Mouse (Mus musculus): Measurements from ENCODE around the gene Trim10. TPM values are rescaled to one million over a fixed set of nuclear protein-coding genes. Genes with fewer than 3 reads are reported as not detected.
"Not testable (repeated sequence)": the region's sequence is repeated elsewhere in the genome, so short reads cannot be mapped to it uniquely, and the experiment has no call there.

Trim10 gene
- total RNA-seq, 2 experiments from 2014 or later, result 2.0 to 2.5 TPM

GRCm38 (mm10) chr17:36851627-36852026 is 17.7 kb upstream of the Trim10 start:
- no peak for DNase-seq
- intact Hi-C loops (cut with DNase I), result no loop called here

- intact Hi-C loops (cut with DNase I), result no loop called here
- DNase-seq, result no peak
Measured at GRCm38 (mm10) chr17:36855484-36855883, 13.9 kb upstream of the Trim10 start.

DNA sequence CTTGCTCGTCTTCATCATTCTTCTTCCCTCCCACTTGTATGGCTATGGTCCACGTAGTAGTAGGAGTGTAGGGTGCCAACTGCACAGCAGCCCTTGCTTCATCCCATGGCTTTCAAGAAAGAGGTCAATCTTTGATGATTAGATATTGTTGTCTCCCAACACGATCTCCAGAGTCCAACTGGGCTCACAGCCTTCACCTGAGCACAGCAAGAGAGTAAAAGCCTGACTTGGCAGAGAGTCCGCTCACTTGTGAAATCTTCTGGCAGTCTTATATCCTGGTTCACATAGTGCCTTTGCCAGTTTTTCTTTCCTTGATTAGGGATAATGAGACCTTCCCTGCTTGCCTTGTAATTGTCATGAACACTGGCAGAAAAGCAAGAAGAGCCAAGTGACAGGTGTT is 13.1 kb upstream of the Trim10 start:
- no peak for DNase-seq
- intact Hi-C loops (cut with DNase I), result no loop called here

- no peak for DNase-seq
- intact Hi-C loops (cut with DNase I), result no loop called here
Measured at GRCm38 (mm10) chr17:36858181-36858580, 11.2 kb upstream of the Trim10 start.

- no peak for DNase-seq
- intact Hi-C loops (cut with DNase I), result no loop called here
Measured at GRCm38 (mm10) chr17:36861680-36862079, 7.7 kb upstream of the Trim10 start.

DNA sequence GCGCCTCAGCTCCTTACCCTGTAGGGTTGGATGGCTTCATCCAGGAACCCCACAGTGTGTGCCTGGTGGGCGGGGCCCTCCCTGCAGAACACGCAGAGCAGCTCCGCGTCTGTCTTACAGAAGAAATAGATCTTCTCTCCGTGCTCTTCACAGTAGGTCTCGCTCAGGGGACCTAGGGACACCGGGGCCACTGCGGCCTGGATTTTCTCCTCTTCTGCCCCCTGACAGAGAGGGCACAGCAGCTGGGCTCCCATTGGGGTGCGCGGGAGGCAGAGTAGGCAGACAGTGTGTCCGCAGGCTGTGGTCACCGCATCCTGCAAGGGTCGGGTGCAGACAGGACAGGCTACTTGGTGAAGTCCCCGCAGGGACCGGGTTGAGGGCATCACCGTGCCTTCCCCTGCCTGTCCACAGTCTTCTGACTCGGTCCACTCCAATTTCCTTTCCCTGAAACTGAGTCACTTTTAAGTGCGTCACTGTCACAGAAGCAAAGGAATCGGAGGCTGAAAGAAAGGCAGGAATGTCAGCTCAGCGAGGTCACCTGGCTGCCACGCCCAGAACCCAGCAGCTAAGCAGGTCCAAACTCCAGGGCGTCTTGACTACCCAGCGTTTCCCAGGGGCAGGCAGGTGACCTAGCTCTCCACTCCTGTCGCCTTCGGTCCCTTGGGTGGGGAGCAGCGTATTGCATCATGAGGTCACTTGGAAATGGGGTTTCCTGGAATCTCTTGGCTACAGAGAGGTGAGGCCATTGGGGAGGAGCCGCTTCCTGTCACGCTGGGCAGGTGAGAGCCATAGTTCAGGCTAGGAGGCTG is 2.5 kb upstream of the Trim10 start, which contains the start of gene Trim15:
Gene Trim15 (minus strand): TSS at position 492 of the 809 bp plus-strand sequence.
- intact Hi-C loops (cut with DNase I), result no loop called here
- no peak for DNase-seq

DNA sequence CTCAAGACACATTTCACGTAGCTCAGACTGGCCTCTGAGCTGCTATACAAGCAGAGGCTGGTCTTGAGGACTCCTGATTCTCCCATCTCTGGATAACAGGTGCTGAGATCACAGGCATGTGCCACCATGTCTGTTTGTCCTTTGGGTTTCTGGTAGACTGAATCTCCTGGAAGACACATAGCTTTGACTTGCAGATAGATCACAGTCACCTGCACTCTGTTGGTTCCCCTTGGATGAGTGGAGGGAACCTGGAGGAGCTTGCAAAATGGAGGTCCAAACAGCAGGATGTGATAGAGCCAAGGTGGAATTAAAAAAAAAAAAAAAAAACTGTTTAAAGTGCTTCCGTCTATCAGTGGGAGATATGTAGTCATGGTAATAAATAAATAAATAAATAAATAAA is 538 bp upstream of the Trim10 start:
- intact Hi-C loops (cut with DNase I), result no loop called here
- DNase-seq, result no peak

GRCm38 (mm10) chr17:36869955-36870810 is 809 bp downstream of the Trim10 start:
- peak; percentile 46 to 54 for DNase-seq
- intact Hi-C loops (cut with DNase I), result no loop called here

DNA sequence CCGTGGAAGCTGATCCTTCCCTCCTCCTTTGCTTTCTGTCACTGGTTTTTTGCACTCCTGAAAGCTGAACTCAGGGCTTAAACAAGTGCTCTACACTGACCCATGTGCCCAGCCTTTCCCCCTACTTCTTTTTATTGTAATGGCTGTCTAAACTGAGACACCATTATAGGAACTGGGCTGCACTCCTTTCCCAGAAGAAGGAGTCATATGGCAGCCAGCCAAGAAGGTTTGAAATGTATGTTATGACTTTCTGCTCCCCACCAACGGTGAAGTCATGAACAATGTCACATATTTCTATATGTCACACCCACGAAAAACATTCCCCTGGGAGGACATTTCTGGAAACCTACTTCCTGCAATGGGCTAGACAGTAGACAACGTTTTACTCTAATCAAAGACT is 5.3 kb downstream of the Trim10 start:
- intact Hi-C loops (cut with DNase I), result no loop called here

DNA sequence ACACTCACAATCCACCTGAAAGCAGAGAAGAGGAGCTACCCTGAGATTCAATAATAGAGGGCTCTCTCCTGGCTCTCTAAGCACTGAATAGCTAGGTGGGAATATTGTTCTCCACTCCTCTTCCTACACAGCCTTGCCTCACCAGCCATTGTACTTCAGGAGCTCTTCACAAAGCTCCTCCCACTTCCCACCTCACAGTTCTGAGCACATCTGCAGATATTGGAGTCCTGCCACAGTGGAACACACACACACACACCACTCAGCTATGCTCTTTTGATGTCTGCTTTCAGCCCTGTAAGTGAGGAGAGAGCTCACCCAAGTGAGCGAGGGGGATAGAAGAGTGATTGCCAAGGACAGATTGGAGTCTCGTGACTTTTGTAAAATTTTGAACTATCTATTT is 14.0 kb downstream of the Trim10 start:
- no peak for DNase-seq
- intact Hi-C loops (cut with DNase I), result no loop called here

More for the DNA sequence above, 5.3 kb downstream of the Trim10 start:
- DNase-seq, result no peak

GRCm38 (mm10) chr17:36885132-36885790 is 15.9 kb downstream of the Trim10 start:
- intact Hi-C loops (cut with DNase I), result no loop called here
- DNase-seq, result no peak

- DNase-seq, result no peak
- intact Hi-C loops (cut with DNase I), result loop anchor here (5.0 kb wide), 1 partner anchor 312 kb away; the partner anchor contains the start of gene Olfr94
Measured at GRCm38 (mm10) chr17:36890073-36890903, 20.9 kb downstream of the Trim10 start, which contains the start of gene Trim40. Trim40 (minus strand) TSS chr17:36890123.

DNA sequence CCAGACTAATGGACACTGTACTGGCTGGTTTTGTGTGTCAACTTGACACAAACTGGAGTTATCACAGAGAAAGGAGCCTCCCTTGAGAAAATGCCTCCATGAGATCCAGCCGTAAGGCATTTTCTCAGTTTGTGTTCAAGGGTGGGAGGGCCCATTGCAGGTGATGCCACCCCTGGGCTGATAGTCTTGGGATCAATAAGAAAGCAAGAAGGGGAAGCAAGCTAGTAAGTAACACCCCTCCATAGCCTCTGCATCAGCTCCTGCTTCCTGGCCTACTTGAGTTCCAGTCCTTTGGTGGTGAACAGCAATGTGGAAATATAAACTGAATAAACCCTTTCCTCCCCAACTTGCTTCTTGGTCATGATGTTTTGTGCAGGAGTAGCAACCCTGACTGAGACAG is 22.1 kb downstream of the Trim10 start:
- intact Hi-C loops (cut with DNase I), result loop anchor here (5.0 kb wide), 1 partner anchor 311 kb away; the partner anchor contains the start of gene Olfr94

GRCm38 (mm10) chr17:36892362-36892761 is 23.0 kb downstream of the Trim10 start:
- intact Hi-C loops (cut with DNase I), result loop anchor here (5.0 kb wide), 1 partner anchor 310 kb away; the partner anchor contains the start of gene Olfr94
- peak; percentile 25 to 60 for DNase-seq

More for the DNA sequence above, 22.1 kb downstream of the Trim10 start:
- DNase-seq, result not testable (repeated sequence)

DNA sequence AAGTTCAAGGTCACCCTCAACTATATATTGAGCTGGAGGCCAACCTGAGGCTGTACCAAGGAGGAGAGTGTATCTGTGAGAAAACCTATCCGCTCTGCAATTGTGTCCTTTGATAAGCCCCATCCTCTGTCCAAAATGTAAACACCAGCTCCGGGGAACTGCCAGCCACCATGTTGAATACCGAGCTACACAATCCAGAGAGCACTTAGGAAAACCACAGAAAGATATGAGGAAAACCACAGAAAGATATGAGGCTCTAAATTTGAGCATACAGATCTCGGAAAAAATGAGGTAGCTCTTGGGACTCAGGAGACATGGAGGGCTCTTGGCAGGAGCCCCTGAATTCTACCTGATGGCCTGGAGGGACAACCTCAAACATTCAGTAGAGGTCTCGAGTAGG is 24.0 kb downstream of the Trim10 start:
- intact Hi-C loops (cut with DNase I), result loop anchor here (5.0 kb wide), 1 partner anchor 309 kb away; the partner anchor contains the start of gene Olfr94
- DNase-seq, result no peak

- intact Hi-C loops (cut with DNase I), result loop anchor here (5.0 kb wide), 1 partner anchor 69 kb away; no protein-coding TSS in a partner anchor
- DNase-seq, result peak; percentile 8 to 61
Measured at GRCm38 (mm10) chr17:36896583-36896982, 27.2 kb downstream of the Trim10 start.

DNA sequence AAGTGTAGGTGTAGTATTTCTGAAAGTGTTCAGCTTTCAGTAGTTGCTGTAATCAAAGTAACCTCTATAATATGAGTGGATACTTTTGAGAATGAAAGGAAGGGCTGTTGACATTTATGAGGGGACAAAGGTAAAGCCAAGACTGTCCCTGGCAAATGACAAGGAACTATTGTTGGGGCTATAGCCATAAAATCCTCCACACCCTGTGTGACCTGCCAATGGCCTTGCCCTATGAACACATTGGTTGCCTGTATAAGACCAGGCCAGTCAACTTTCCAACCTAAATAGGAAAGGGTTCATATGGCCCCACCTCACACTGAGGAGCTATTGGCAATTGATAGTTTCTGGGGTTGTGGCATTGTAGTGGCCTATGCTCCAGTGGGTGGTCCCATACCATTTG is 27.7 kb downstream of the Trim10 start:
- intact Hi-C loops (cut with DNase I), result loop anchor here (5.0 kb wide), 1 partner anchor 70 kb away; no protein-coding TSS in a partner anchor

DNA sequence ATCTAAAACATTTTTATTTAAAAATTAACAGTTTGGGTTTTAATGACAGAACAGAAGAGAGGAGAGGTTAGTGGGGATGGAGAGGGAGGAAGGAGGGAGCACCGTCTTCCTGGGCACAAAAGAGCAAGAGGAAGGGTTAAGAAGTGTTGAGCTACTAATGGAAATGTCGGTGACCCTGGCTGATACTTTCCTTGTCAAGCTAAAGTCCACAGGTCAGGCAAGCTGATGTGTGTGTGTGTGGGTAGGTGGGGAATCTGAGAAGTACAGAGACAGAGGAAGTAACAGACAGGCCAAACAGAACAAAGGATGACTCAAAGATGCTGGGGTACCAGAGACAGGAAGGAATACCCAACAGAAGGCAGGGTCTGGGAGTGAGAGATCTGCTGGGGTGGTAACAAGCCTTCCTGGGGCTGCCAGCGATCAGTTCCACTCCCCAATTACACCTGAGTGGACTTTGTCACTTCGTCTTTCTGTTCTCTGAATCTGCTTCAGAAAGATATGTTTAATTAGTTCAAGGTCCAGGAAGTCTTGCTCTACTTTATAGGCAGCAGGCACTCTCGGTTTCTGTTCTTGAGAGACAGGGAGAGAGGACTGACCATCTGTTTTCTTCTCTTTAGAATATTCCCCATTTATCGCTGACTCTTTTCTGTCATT is 28.3 kb downstream of the Trim10 start, which contains the start of gene Trim31:
Gene Trim31 (plus strand): TSS at position 567 of the 654 bp plus-strand sequence.
- intact Hi-C loops (cut with DNase I), result loop anchor here (5.0 kb wide), 1 partner anchor 70 kb away; no protein-coding TSS in a partner anchor
- DNase-seq, result no peak

More for the DNA sequence above, 27.7 kb downstream of the Trim10 start:
- DNase-seq, result no peak

DNA sequence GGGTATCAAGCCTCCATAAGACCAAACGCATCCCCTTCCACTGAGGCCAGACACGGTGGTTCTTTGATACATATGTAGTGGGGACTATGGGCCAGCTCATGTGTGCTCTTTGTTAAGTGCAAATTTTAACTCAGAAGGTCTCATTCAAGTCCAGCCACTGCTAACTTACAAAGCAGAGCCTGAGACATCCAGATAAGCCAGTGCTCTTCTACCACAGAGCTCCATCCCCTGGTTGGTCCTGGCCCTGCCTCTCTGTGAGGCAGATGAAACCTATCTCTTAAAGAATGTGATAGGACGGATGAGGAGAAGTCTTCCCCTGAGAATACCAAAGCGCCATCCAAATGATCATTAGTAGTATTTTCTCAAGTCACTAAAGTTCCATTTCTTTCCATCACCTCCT is 30.0 kb downstream of the Trim10 start:
- DNase-seq, result no peak
- intact Hi-C loops (cut with DNase I), result loop anchor here (5.0 kb wide), 1 partner anchor 72 kb away; no protein-coding TSS in a partner anchor
